Mouse (Mus musculus): Measurements from ENCODE around the gene Sept6. TPM values are rescaled to one million over a fixed set of nuclear protein-coding genes. Genes with fewer than 3 reads are reported as not detected.

Gene Sept6
- polyA plus RNA-seq, 1 experiment from 2014 or later, result 3.9 TPM

GRCm38 (mm10) chrX:36863766-36864608 is 127.6 kb downstream of the Sept6 start:
- WGBS (ENCODE audit: insufficient replicate concordance), result 10% methylated on average over 44 of the region's 44 CpGs
- Histone ChIP-seq H3K36me3 (replicated peaks) (no peaks in the 10 kb centered on the region), H3K9ac (peak overlapping the region; percentile 30; the same call in 1 of the 2 replicates), H3K4me3 (replicated peaks) (peak overlapping the region; percentile 63), H3K9me3 (replicated peaks) (no peaks in the 10 kb centered on the region), H3K4me1 (replicated peaks) (peaks cover 11% of the 10 kb centered on the region; the same call in 1 of the 2 replicates), H3K4me2 (peak overlapping the region; percentile 61), H3K27ac (replicated peaks) (peak overlapping the region; percentile 81), H3K27me3 (no peaks in the 10 kb centered on the region)
- peak; percentile 87 for ATAC-seq (ENCODE audit: insufficient read depth)

Other genes with a start within 250 kb of the Sept6 start
- 1.0 and 1.1 TPM in 2 replicates for gene Slc25a43, start 248.1 kb downstream of the Sept6 start, polyA plus RNA-seq (2015; fragmentation: Nextera tagmentation; extraction: Ambion mirVana)
- gene Slc25a5, start 196.1 kb downstream of the Sept6 start, polyA plus RNA-seq (2015; fragmentation: Nextera tagmentation; extraction: Ambion mirVana), result 409 and 433 TPM in 2 replicates
- gene Ube2a, start 117.9 kb downstream of the Sept6 start, polyA plus RNA-seq (2015; fragmentation: Nextera tagmentation; extraction: Ambion mirVana), result 64.3 and 74.0 TPM in 2 replicates
- gene C330007P06Rik, start 117.7 kb downstream of the Sept6 start, polyA plus RNA-seq (2015; fragmentation: Nextera tagmentation; extraction: Ambion mirVana), result 12.6 and 13.6 TPM in 2 replicates
- 0.51 and 0.67 TPM in 2 replicates for gene Nkrf, start 88.9 kb downstream of the Sept6 start, polyA plus RNA-seq (2015; fragmentation: Nextera tagmentation; extraction: Ambion mirVana)
- gene Sowahd, start 57.1 kb upstream of the Sept6 start, polyA plus RNA-seq (2015; fragmentation: Nextera tagmentation; extraction: Ambion mirVana), result 0.06 and 0.09 TPM in 2 replicates
- gene Rpl39, start 93.6 kb upstream of the Sept6 start, polyA plus RNA-seq (2015; fragmentation: Nextera tagmentation; extraction: Ambion mirVana), result 219 and 316 TPM in 2 replicates
- gene Upf3b, start 118.5 kb upstream of the Sept6 start, polyA plus RNA-seq (2015; fragmentation: Nextera tagmentation; extraction: Ambion mirVana), result 8.1 and 8.3 TPM in 2 replicates
- 4.9 and 5.1 TPM in 2 replicates for gene Nkap, start 135.0 kb upstream of the Sept6 start, polyA plus RNA-seq (2015; fragmentation: Nextera tagmentation; extraction: Ambion mirVana)
- not detected in 2 replicates for gene Akap14, start 177.0 kb upstream of the Sept6 start, polyA plus RNA-seq (2015; fragmentation: Nextera tagmentation; extraction: Ambion mirVana)
- gene Ndufa1, start 199.4 kb upstream of the Sept6 start, polyA plus RNA-seq (2015; fragmentation: Nextera tagmentation; extraction: Ambion mirVana), result 216 and 235 TPM in 2 replicates
- gene Rnf113a1, start 199.5 kb upstream of the Sept6 start, polyA plus RNA-seq (2015; fragmentation: Nextera tagmentation; extraction: Ambion mirVana), result 2.7 TPM in 2 replicates
- gene Gm9, start 219.2 kb upstream of the Sept6 start, polyA plus RNA-seq (2015; fragmentation: Nextera tagmentation; extraction: Ambion mirVana), result not detected in 2 replicates
- not detected in 2 replicates for gene Rhox1, start 230.5 kb upstream of the Sept6 start, polyA plus RNA-seq (2015; fragmentation: Nextera tagmentation; extraction: Ambion mirVana)

Data from liver, embryonic 15.5 days (tissue).